In genomic region chr5:115134234-115135165, GRCm38 (mm10) we compare ENCODE assay signal across 8 mouse cellular contexts. TPM values are rescaled to one million over a fixed set of nuclear protein-coding genes. Genes with fewer than 3 reads are reported as not detected.
DNase-seq lines count a peak whose midpoint lies in the region; ATAC-seq lines count a peak whose summit lies in the region.

Gene Unc119b (minus strand): TSS chr5:115134975.

- peak; percentile 97 for ATAC-seq in intestine, embryonic 16.5 days

- peak within 1 kb of the TSS; percentile 93 for H3K4me3 ChIP-seq in intestine, embryonic 16.5 days (ENCODE audit: low read length)

- peak within 1 kb of the TSS; percentile 86 for H3K9ac ChIP-seq in intestine, embryonic 16.5 days (ENCODE audit: low read depth, low read length)

- no peaks in the 10 kb centered on the region for H3K27me3 ChIP-seq in intestine, embryonic 16.5 days (replicated peaks; ENCODE audit: control insufficient read depth, insufficient read depth, low read length)

- H3K27ac ChIP-seq in intestine, embryonic 16.5 days (ENCODE audit: low read length): no peak within 1 kb of the TSS

- peak; percentile 95 for DNase-seq in adrenal gland, postnatal 10 days
- DNase-seq in embryo, embryonic 9.5 days (ENCODE audit: extremely low spot score): peak; percentile 87
- DNase-seq in gastrocnemius, postnatal 4 days (ENCODE audit: low spot score in 2 of 2): peak; percentile 80 to 89
- peak; percentile 85 to 87 for DNase-seq in left cerebral cortex, postnatal 25 days (ENCODE audit: low spot score in 2 of 2)
- peak; percentile 88 for DNase-seq in mesoderm, embryonic 11.5 days (ENCODE audit: low read depth, low spot score)
- peak; percentile 89 for DNase-seq in right cerebral cortex, postnatal 25 days
- DNase-seq in urinary bladder, postnatal 36 days (ENCODE audit: low spot score in 2 of 2): peak; percentile 87 to 88

- WGBS in intestine, embryonic 16.5 days: under 1% methylated on average over 77 of the region's 81 CpGs

- no peaks in the 10 kb centered on the region for H3K36me3 ChIP-seq in intestine, embryonic 16.5 days (ENCODE audit: control insufficient read depth, insufficient read depth, low read length)

- H3K4me1 ChIP-seq in intestine, embryonic 16.5 days (ENCODE audit: control insufficient read depth, insufficient read depth, low read length): peaks cover 9% of the 10 kb centered on the region

- intact Hi-C loops in left cerebral cortex, postnatal 25 days (cut with DNase I): no loop called here

- peak within 1 kb of the TSS; percentile 90 for H3K4me2 ChIP-seq in intestine, embryonic 16.5 days (ENCODE audit: low read depth, low read length)

- no peaks in the 10 kb centered on the region for H3K9me3 ChIP-seq in intestine, embryonic 16.5 days (ENCODE audit: control insufficient read depth, low read length)

RNA-seq across cellular contexts. Expression of gene Unc119b, which starts in this region (rescaled TPM):
- total RNA-seq in adrenal gland, postnatal 10 days (2021): 10 to 100 TPM; 31.8 to 34.1 TPM
- 10 to 100 TPM; 19.9 to 20.3 TPM for total RNA-seq in gastrocnemius, postnatal 4 days (2021)
- polyA plus RNA-seq in intestine, embryonic 16.5 days (2015; fragmentation: Nextera tagmentation; extraction: Ambion mirVana): 22.1 and 23.2 TPM in 2 replicates
- 10 to 100 TPM; 27.1 to 28.8 TPM for total RNA-seq in left cerebral cortex, postnatal 25 days (2021)
